Mouse (Mus musculus) megakaryocyte, embryonic 14.5 days (primary cell): ENCODE data around the gene Fry.

Source experiments
- FLI1 ChIP-seq: IDR thresholded peaks from 2 replicates; pipeline ENCODE4 v1.6.1; 2012; ENCODE audit warnings: low read length, inconsistent platforms, mixed read lengths
- GATA1 ChIP-seq: IDR thresholded peaks from 3 replicates; pipeline ENCODE4 v1.6.1; 2012; ENCODE audit warnings: mixed read lengths, low read length, inconsistent platforms, borderline replicate concordance

DNA sequence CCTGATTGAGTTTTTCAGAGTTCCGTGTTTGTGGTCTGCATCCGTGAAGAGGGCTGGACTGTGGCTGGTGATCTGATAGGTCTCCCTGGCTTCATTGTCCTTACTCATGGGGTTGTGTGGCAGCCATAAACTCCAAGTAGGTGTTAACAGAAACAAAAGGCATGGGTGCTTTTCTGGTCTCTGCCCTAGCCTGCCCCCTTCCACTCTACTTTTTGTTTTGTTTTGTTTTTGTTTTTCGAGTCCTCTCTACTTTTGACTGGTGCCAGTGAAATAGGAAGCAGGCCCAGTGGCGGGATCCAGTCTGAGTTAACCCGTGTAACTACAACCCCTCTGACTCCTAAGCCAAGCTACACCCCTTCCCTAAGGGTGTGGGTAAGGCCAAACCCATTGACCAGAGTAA, 48.4 kb downstream of the Fry start:
- TF ChIP-seq GATA1 = no peak
- no peak for TF ChIP-seq FLI1
